Mouse (Mus musculus) CH12.LX (cell line): ENCODE measurements around the gene Endod1. TPM values are rescaled to one million over a fixed set of nuclear protein-coding genes. Genes with fewer than 3 reads are reported as not detected.

Experiments
- DNase-seq: peaks from one replicate; pipeline ENCODE4 v3.0.0-alpha.2; 2013; ENCODE audit errors: extremely low read depth
- H3K27ac ChIP-seq: 2 replicates; pipeline ENCODE4 v1.5.1; 2012; ENCODE audit warnings: low read depth, mild to moderate bottlenecking, control low read depth, moderate library complexity; ENCODE audit not compliant: insufficient read depth
- H3K27me3 ChIP-seq: replicated peaks from 2 replicates; pipeline ENCODE3; 2012; ENCODE audit warnings: inconsistent platforms
- H3K36me3 ChIP-seq, 2 experiments: replicated peaks in 1 of 2; 2 replicates each; pipeline versions ENCODE3 to v1.6.1; 2012; ENCODE audit warnings: inconsistent platforms in 1 of 2, low read length in 1 of 2, mild to moderate bottlenecking in 1 of 2, mixed read lengths in 1 of 2, moderate library complexity in 1 of 2; ENCODE audit not compliant: control insufficient read depth in 1 of 2, insufficient read depth in 1 of 2
- H3K4me1 ChIP-seq, 2 experiments: 2 replicates each; pipeline ENCODE4 v1.6.1; 2012; ENCODE audit warnings: inconsistent platforms in 1 of 2, moderate library complexity in 1 of 2; ENCODE audit not compliant: insufficient read depth in 2 of 2, control insufficient read depth in 1 of 2
- H3K4me2 ChIP-seq: 2 replicates; pipeline ENCODE4 v1.6.1; 2012; ENCODE audit warnings: low read depth, mild to moderate bottlenecking, control low read depth; ENCODE audit not compliant: poor library complexity, insufficient read depth, severe bottlenecking
- H3K4me3 ChIP-seq, 3 experiments: fragments of 150-350 bp in 1 of 3; sonication (generic) in 1 of 3; replicated peaks in 1 of 3; 2 replicates each; pipeline versions ENCODE3 to v1.5.1; 2011 to 2012; ENCODE audit warnings: low read depth in 2 of 3, low read length in 2 of 3, mild to moderate bottlenecking in 2 of 3, moderate library complexity in 2 of 3, control low read depth in 1 of 3, improper control_type of control experiment in 1 of 3, inconsistent platforms in 1 of 3, mixed read lengths in 1 of 3; ENCODE audit not compliant: poor library complexity in 1 of 3
- H3K79me2 ChIP-seq: replicated peaks from 2 replicates; pipeline ENCODE4 v1.6.1; 2012; ENCODE audit warnings: mild to moderate bottlenecking, moderate library complexity; ENCODE audit not compliant: control insufficient read depth, poor library complexity, insufficient read depth, severe bottlenecking; ENCODE audit errors: extremely low read depth
- H3K9ac ChIP-seq: 2 replicates; pipeline ENCODE4 v1.6.1; 2012; ENCODE audit warnings: low read depth, mild to moderate bottlenecking, control low read depth, moderate library complexity; ENCODE audit not compliant: insufficient read depth
- H3K9me3 ChIP-seq: replicated peaks from 2 replicates; pipeline ENCODE3; 2012; ENCODE audit warnings: low read length, inconsistent platforms, mixed read lengths
- BHLHE40 ChIP-seq: IDR thresholded peaks from 2 replicates; pipeline ENCODE4 v1.6.1; 2011; ENCODE audit warnings: mild to moderate bottlenecking, low read depth, low read length, improper control_type of control experiment
- CHD1 ChIP-seq: IDR thresholded peaks from 2 replicates; pipeline ENCODE4 v1.6.1; 2012; ENCODE audit warnings: low read depth, low read length, improper control_type of control experiment, inconsistent platforms
- CTCF ChIP-seq, 2 experiments: IDR thresholded peaks in 1 of 2; conservative IDR thresholded peaks in 1 of 2; 2 replicates each; pipeline ENCODE4 v1.5.1; 2011 to 2012; ENCODE audit warnings: low read depth in 2 of 2, low read length in 2 of 2, improper control_type of control experiment in 1 of 2, inconsistent platforms in 1 of 2, mild to moderate bottlenecking in 1 of 2, moderate library complexity in 1 of 2
- E2F4 ChIP-seq: IDR thresholded peaks from 2 replicates; pipeline ENCODE4 v1.6.1; 2011; ENCODE audit warnings: low read depth, low read length, improper control_type of control experiment; ENCODE audit not compliant: insufficient replicate concordance
- ELF1 ChIP-seq: IDR thresholded peaks from 2 replicates; pipeline ENCODE4 v1.6.1; 2014; ENCODE audit warnings: low read depth, mild to moderate bottlenecking, inconsistent platforms, low read length, improper control_type of control experiment
- EP300 ChIP-seq: IDR thresholded peaks from 2 replicates; pipeline ENCODE4 v1.6.1; 2011; ENCODE audit warnings: low read length, improper control_type of control experiment
- KAT2A ChIP-seq: IDR thresholded peaks from 2 replicates; pipeline ENCODE4 v1.6.1; 2012; ENCODE audit warnings: low read length, improper control_type of control experiment, inconsistent platforms; ENCODE audit not compliant: insufficient replicate concordance
- MAX ChIP-seq: IDR thresholded peaks from 2 replicates; pipeline ENCODE4 v1.6.1; 2011; ENCODE audit warnings: low read length, improper control_type of control experiment
- MAZ ChIP-seq: IDR thresholded peaks from 2 replicates; pipeline ENCODE4 v1.6.1; 2012; ENCODE audit warnings: low read depth, mild to moderate bottlenecking, inconsistent platforms, low read length, improper control_type of control experiment, moderate library complexity
- MXI1 ChIP-seq: IDR thresholded peaks from 2 replicates; pipeline ENCODE4 v1.6.1; 2011; ENCODE audit warnings: mild to moderate bottlenecking, low read depth, low read length, improper control_type of control experiment
- NELFE ChIP-seq: IDR thresholded peaks from 2 replicates; pipeline ENCODE4 v1.6.1; 2011; ENCODE audit warnings: low read depth, low read length, improper control_type of control experiment
- NRF1 ChIP-seq: IDR thresholded peaks from 2 replicates; pipeline ENCODE4 v1.6.1; 2014; ENCODE audit warnings: low read depth, mild to moderate bottlenecking, inconsistent platforms, low read length, improper control_type of control experiment, moderate library complexity
- PAX5 ChIP-seq: IDR thresholded peaks from 2 replicates; pipeline ENCODE4 v1.6.1; 2012; ENCODE audit warnings: low read length, inconsistent platforms, mixed read lengths
- POLR2A ChIP-seq: IDR thresholded peaks from 2 replicates; pipeline ENCODE4 v1.6.1; 2011; ENCODE audit warnings: low read depth, mild to moderate bottlenecking, improper control_type of control experiment, low read length
- POLR2AphosphoS2 ChIP-seq: IDR thresholded peaks from 2 replicates; pipeline ENCODE4 v1.6.1; 2011; ENCODE audit warnings: low read depth, low read length, improper control_type of control experiment
- RAD21 ChIP-seq: IDR thresholded peaks from 2 replicates; pipeline ENCODE4 v1.6.1; 2011; ENCODE audit warnings: low read depth, mild to moderate bottlenecking, low read length, improper control_type of control experiment, moderate library complexity
- RCOR1 ChIP-seq: conservative IDR thresholded peaks from 2 replicates; pipeline ENCODE4 v1.6.1; 2012; ENCODE audit warnings: low read depth, mild to moderate bottlenecking, inconsistent platforms, low read length, improper control_type of control experiment
- SMC3 ChIP-seq: IDR thresholded peaks from 2 replicates; pipeline ENCODE4 v1.6.1; 2011; ENCODE audit warnings: low read depth, low read length, improper control_type of control experiment
- UBTF ChIP-seq: IDR thresholded peaks from 2 replicates; pipeline ENCODE4 v1.6.1; 2012; ENCODE audit warnings: low read depth, mild to moderate bottlenecking, inconsistent platforms, low read length, improper control_type of control experiment, moderate library complexity
- ZC3H11A ChIP-seq: IDR thresholded peaks from 2 replicates; pipeline ENCODE4 v1.6.1; 2012; ENCODE audit warnings: low read depth, mild to moderate bottlenecking, inconsistent platforms, low read length, improper control_type of control experiment
- ZNF384 ChIP-seq: IDR thresholded peaks from 2 replicates; pipeline ENCODE4 v1.6.1; 2012; ENCODE audit warnings: low read depth, low read length, improper control_type of control experiment, inconsistent platforms
- dilution Hi-C: fragments of 300-500 bp; cut with MboI; formaldehyde crosslinking; loops from 2 replicates; pipeline ENCODE4 v1.14.3; 2020; ENCODE audit warnings: low sequenced_read_pairs; ENCODE audit not compliant: extremely low pct_unique_long_range_greater_than_20kb, extremely low pct_ligation_motif_present
- in situ Hi-C: fragments of 300-500 bp; cut with MboI; formaldehyde crosslinking; loops from 3 replicates; pipeline ENCODE4 v1.14.3; 2019; ENCODE audit warnings: low sequenced_read_pairs, low pct_ligation_motif_present, low pct_unique_long_range_greater_than_20kb, mixed read lengths
- polyA plus RNA-seq: library from polyadenylated mRNA; unstranded; fragments of >175 nt; gene quantifications from 2 replicates; pipeline ENCODE4 v1.2.1, GENCODE M21; 2012; ENCODE audit warnings: low read depth; ENCODE audit not compliant: insufficient read length
- total RNA-seq, 2 experiments: library from RNA; depleted of rRNA; stranded (reverse); fragments of 300-350 nt in 1 of 2; fragments of >200 nt in 1 of 2; gene quantifications; 2 replicates each; pipeline ENCODE4 v1.2.3; 2012 to 2014

The Endod1 gene
- total and polyA plus RNA-seq, 3 experiments, result 1.6 to 4.6 (median 3.0) TPM

DNA sequence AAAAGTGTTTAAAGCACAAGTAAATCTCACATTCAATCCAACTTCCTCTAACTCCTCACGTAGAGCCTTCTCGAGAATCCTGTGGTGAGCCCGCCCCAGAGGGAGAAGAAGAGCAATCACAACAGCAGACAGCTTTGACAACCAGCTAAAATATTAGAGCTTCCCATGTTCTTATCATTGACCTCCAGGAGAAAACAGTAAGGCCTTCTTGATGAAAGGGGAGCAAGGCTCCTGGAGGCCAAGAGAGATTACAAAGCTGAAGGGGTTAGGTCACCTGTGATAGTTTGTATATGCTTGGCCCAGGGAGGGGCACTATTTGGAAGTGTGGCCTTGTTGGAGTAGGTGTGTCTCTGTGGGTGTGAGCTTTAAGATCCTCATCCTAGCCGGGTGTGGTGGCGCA is 19.1 kb upstream of the Endod1 start:
- H3K27me3 ChIP-seq, result no peaks in the 10 kb centered on the region
- no peak overlapping the region for H3K27ac ChIP-seq
- no peak overlapping the region for H3K4me2 ChIP-seq
- no peak for DNase-seq
- TF ChIP-seq UBTF (no peak), NRF1 (no peak), POLR2AphosphoS2 (no peak), ELF1 (no peak)
- TF ChIP-seq, all 38 proteins: peak for 0
- H3K36me3 ChIP-seq, result no peaks in the 10 kb centered on the region
- no peaks in the 10 kb centered on the region for H3K4me1 ChIP-seq
- in situ Hi-C loops (no loop called here), dilution Hi-C loops (no loop called here)
- no peaks in the 10 kb centered on the region for H3K9me3 ChIP-seq
- H3K4me3 ChIP-seq, result no peak overlapping the region
- H3K9ac ChIP-seq, result no peak overlapping the region
- H3K79me2 ChIP-seq, result no peaks in the 10 kb centered on the region

DNA sequence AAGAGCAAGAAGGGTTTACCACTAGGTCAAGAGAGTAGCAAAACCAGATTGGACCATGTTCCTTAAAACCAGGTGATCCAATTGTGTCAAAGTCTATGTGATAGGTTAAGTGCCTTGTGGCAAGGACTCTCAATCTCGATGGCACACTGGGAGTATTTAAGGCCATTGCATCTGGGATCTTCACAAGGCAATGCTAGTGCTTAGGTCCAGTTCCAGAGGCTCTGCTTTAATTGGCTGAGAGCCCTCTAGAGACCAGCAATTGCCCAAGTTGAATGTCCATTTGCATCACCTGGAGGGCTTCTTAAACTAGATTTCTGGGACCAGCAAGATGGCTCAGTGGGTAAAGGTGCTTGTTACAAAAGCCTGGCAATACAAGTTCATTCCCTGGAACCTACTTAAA is 17.6 kb upstream of the Endod1 start:
- no peak overlapping the region for H3K4me3 ChIP-seq
- dilution Hi-C loops, result no loop called here
- H3K9me3 ChIP-seq, result no peaks in the 10 kb centered on the region
- H3K27me3 ChIP-seq, result no peaks in the 10 kb centered on the region
- no peaks in the 10 kb centered on the region for H3K36me3 ChIP-seq
- H3K27ac ChIP-seq, result no peak overlapping the region
- no peak for TF ChIP-seq POLR2A
- TF ChIP-seq, all 38 proteins: peak for 0
- no peak for DNase-seq
- in situ Hi-C loops, result no loop called here
- H3K79me2 ChIP-seq, result no peaks in the 10 kb centered on the region
- H3K4me2 ChIP-seq, result no peak overlapping the region
- no peaks in the 10 kb centered on the region for H3K4me1 ChIP-seq
- H3K9ac ChIP-seq, result no peak overlapping the region

DNA sequence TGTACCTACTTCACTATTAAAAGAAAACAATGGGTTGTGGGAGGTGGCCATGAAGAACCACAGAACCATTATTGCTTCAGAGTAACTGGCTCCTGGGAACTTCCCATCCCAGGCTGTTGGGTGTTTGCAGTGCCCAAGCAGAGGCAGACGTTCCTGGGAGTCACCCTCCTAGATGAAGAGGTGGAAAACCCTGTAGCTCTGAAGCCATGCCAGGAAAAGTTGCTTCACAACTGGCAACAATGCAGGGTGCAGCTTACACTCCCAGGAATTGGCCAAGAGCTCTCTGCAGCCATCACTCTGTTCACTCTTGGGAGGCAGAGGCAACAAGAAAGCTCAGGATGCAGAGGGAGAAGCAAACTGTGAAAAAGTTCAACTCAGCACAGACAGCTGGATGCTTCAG is 16.8 kb upstream of the Endod1 start:
- Histone ChIP-seq H3K4me2 (no peak overlapping the region), H3K27ac (no peak overlapping the region), H3K9ac (no peak overlapping the region), H3K27me3 (no peaks in the 10 kb centered on the region), H3K4me3 (no peak overlapping the region), H3K9me3 (no peaks in the 10 kb centered on the region), H3K79me2 (no peaks in the 10 kb centered on the region), H3K4me1 (no peaks in the 10 kb centered on the region), H3K36me3 (no peaks in the 10 kb centered on the region)
- dilution Hi-C loops, result no loop called here
- in situ Hi-C loops, result no loop called here
- no peak for TF ChIP-seq KAT2A
- TF ChIP-seq MXI1, result no peak
- no peak for TF ChIP-seq SMC3
- TF ChIP-seq BHLHE40, result no peak
- no peak for TF ChIP-seq CHD1
- TF ChIP-seq NRF1, result no peak
- TF ChIP-seq ZNF384, result no peak
- TF ChIP-seq PAX5, result no peak
- TF ChIP-seq EP300, result no peak
- no peak for TF ChIP-seq POLR2AphosphoS2
- no peak for TF ChIP-seq CTCF (conservative IDR thresholded peaks at IDR 0.05 in 1 of 2, IDR thresholded peaks at IDR 0.05 in 1 of 2; ENCODE audit: low read depth in 2 of 2, low read length in 2 of 2)
- TF ChIP-seq RCOR1, result no peak
- no peak for TF ChIP-seq NELFE
- TF ChIP-seq E2F4, result no peak
- no peak for TF ChIP-seq RAD21
- TF ChIP-seq MAZ, result no peak
- no peak for TF ChIP-seq MAX
- TF ChIP-seq POLR2A, result no peak
- no peak for TF ChIP-seq ZC3H11A
- DNase-seq, result no peak
